Comparison of ENCODE assay signal across 23 mouse cellular contexts in the genomic region with DNA sequence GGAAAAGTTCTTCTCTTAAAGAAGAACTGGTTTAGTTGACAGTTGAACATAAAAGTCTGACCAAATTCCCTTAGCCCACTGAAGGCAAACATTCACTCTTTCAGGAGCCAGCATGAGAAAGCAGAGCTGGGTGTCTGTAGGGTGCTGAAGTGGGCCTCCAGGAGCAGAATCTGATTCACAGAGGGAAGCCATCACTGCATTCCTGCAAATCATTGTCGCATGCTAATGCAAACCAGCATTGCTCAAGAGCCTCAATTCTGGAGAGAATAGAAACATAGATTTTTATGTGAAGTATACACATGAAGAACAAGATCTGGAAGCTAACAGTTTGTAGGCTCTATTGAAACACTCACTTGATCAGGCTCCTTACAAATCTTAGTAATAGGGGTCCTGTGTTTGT. TPM values are rescaled to one million over a fixed set of nuclear protein-coding genes. Genes with fewer than 3 reads are reported as not detected.
A peak's percentile ranks its signal among the peaks of the same experiment; 100 is the strongest.
DNase-seq lines count a peak whose midpoint lies in the region; ATAC-seq lines count a peak whose summit lies in the region.
"Had no signal": no experiment of that assay in that cellular context is flagged by ENCODE, and none has a peak within 500 bp of the region (broad histone marks: within the 10 kb centered on the region; RNA-seq: fewer than 3 reads in every experiment).

No protein-coding gene starts in this region.

- H3K4me3 ChIP-seq in embryonic facial prominence, embryonic 15.5 days (replicated peaks) = no peak overlapping the region
- H3K4me3 ChIP-seq in embryonic facial prominence, embryonic 10.5 days = no peak overlapping the region
- H3K4me3 ChIP-seq: embryonic facial prominence, embryonic 12.5 days; erythroblast, embryonic 14.5 days; forebrain, embryonic 10.5 days; forebrain, embryonic 12.5 days had no signal

- H3K27ac ChIP-seq in embryonic facial prominence, embryonic 15.5 days (replicated peaks) = peak overlapping the region; percentile 39; the same call in 1 of the 2 replicates
- H3K27ac ChIP-seq in embryonic facial prominence, embryonic 10.5 days (replicated peaks) = no peak overlapping the region
- H3K27ac ChIP-seq: embryonic facial prominence, embryonic 12.5 days; forebrain, embryonic 10.5 days; forebrain, embryonic 12.5 days had no signal

- WGBS in embryonic facial prominence, embryonic 15.5 days = 25% methylated on average over 1 of the region's 1 CpGs
- 81% methylated on average over 1 of the region's 1 CpGs for WGBS in embryonic facial prominence, embryonic 10.5 days

- no peaks in the 10 kb centered on the region for H3K9me3 ChIP-seq in embryonic facial prominence, embryonic 15.5 days (replicated peaks)
- no peaks in the 10 kb centered on the region for H3K9me3 ChIP-seq in embryonic facial prominence, embryonic 10.5 days
- H3K9me3 ChIP-seq: embryonic facial prominence, embryonic 12.5 days; forebrain, embryonic 10.5 days; forebrain, embryonic 12.5 days; G1E had no signal

- H3K4me2 ChIP-seq in embryonic facial prominence, embryonic 15.5 days (replicated peaks) = no peak overlapping the region
- H3K4me2 ChIP-seq: embryonic facial prominence, embryonic 12.5 days; forebrain, embryonic 12.5 days had no signal

- H3K4me1 ChIP-seq in embryonic facial prominence, embryonic 15.5 days = peaks cover 16% of the 10 kb centered on the region
- H3K4me1 ChIP-seq in embryonic facial prominence, embryonic 10.5 days = peaks cover 8% of the 10 kb centered on the region; the same call in 1 of the 2 replicates
- H3K4me1 ChIP-seq: forebrain, embryonic 12.5 days had no signal

- ATAC-seq in embryonic facial prominence, embryonic 15.5 days (ENCODE audit: insufficient number of reproducible peaks, low FRiP score, low TSS enrichment, low read depth) = no peak
- ATAC-seq: activated CD4-positive, CD25-positive, alpha-beta regulatory T cell, adult 4 months; CD4-positive, CD25-positive, alpha-beta regulatory T cell, adult 4 months; forebrain, embryonic 14.5 days; forebrain, embryonic 16.5 days had no signal

- H3K27me3 ChIP-seq in embryonic facial prominence, embryonic 15.5 days = no peaks in the 10 kb centered on the region
- H3K27me3 ChIP-seq in embryonic facial prominence, embryonic 10.5 days (replicated peaks; ENCODE audit: low read depth, poor library complexity, severe bottlenecking) = no peaks in the 10 kb centered on the region
- H3K27me3 ChIP-seq: CH12.LX; embryonic facial prominence, embryonic 12.5 days; forebrain, embryonic 12.5 days had no signal

- no peak overlapping the region for H3K9ac ChIP-seq in embryonic facial prominence, embryonic 15.5 days
- H3K9ac ChIP-seq: embryonic facial prominence, embryonic 12.5 days; forebrain, embryonic 12.5 days had no signal

- no peaks in the 10 kb centered on the region for H3K36me3 ChIP-seq in embryonic facial prominence, embryonic 15.5 days
- H3K36me3 ChIP-seq in embryonic facial prominence, embryonic 10.5 days (replicated peaks) = no peaks in the 10 kb centered on the region
- H3K36me3 ChIP-seq: embryonic facial prominence, embryonic 12.5 days; forebrain, embryonic 10.5 days; forebrain, embryonic 12.5 days; G1E had no signal

- DNase-seq in embryonic facial prominence, embryonic 10.5 days (ENCODE audit: low spot score) = no peak
- peak; percentile 26 for DNase-seq in retina, embryonic 14.5 days (ENCODE audit: low spot score)
- no peak for DNase-seq in retina, postnatal 1 day
- no peak for DNase-seq in cerebellum, postnatal 36 days
- DNase-seq: adrenal gland, adult 8-10 months; adrenal gland, postnatal 14 days; adrenal gland, postnatal 36 days; B cell, adult 2 months; cerebellum, adult 11-12 months; cerebellum, adult 2 months; cerebellum, adult 9-10 months; cerebellum, postnatal 25 days had no signal

RNA-seq across cellular contexts. Expression of a gene that starts 57.2 kb away (rescaled TPM):
- 48.0 and 48.9 TPM in 2 replicates for polyA plus RNA-seq in embryonic facial prominence, embryonic 15.5 days (2015; fragmentation: Nextera tagmentation; extraction: Ambion mirVana)
- 54.5 and 62.4 TPM in 2 replicates for polyA plus RNA-seq in embryonic facial prominence, embryonic 10.5 days (2016; fragmentation: Nextera tagmentation; extraction: Ambion mirVana)

RNA-seq across cellular contexts. Expression of a gene that starts 57.6 kb away (rescaled TPM):
- 1.8 and 2.2 TPM in 2 replicates for polyA plus RNA-seq in embryonic facial prominence, embryonic 15.5 days (2015; fragmentation: Nextera tagmentation; extraction: Ambion mirVana)
- polyA plus RNA-seq in embryonic facial prominence, embryonic 10.5 days (2016; fragmentation: Nextera tagmentation; extraction: Ambion mirVana) = 3.0 and 3.9 TPM in 2 replicates
- polyA plus RNA-seq: activated CD4-positive, CD25-positive, alpha-beta regulatory T cell, adult 4 months; CD4-positive, CD25-positive, alpha-beta regulatory T cell, adult 4 months; erythroblast, embryonic 14.5 days; G1E had no signal
